Mouse (Mus musculus) neural tube, embryonic 11.5 days (tissue): ENCODE data around the gene Lin28b. TPM values are rescaled to one million over a fixed set of nuclear protein-coding genes. Genes with fewer than 3 reads are reported as not detected.

Experiments
- ATAC-seq: fragments of 200-750 bp; cut with Nextera tagmentation; 2 replicates; pipeline ENCODE4 v1.8.0; 2017; ENCODE audit warnings: moderate number of reproducible peaks, mild to moderate bottlenecking, moderate TSS enrichment, moderate library complexity; ENCODE audit not compliant: insufficient read depth, low FRiP score, low TSS enrichment
- DNase-seq: peaks from one replicate; pipeline ENCODE4 v3.0.0-alpha.2; 2015; ENCODE audit warnings: low spot score
- H3K27ac ChIP-seq: fragments of 300-500 bp; sonication (generic); 2 replicates; pipeline ENCODE4 v1.5.1; 2014; ENCODE audit warnings: low read depth, mild to moderate bottlenecking, low read length
- H3K27me3 ChIP-seq: fragments of 300-500 bp; sonication (generic); 2 replicates; pipeline ENCODE4 v1.6.1; 2014; ENCODE audit warnings: mild to moderate bottlenecking, low read length, mixed read lengths; ENCODE audit not compliant: control insufficient read depth, insufficient read depth
- H3K36me3 ChIP-seq: fragments of 300-500 bp; sonication (generic); 2 replicates; pipeline ENCODE4 v1.6.1; 2014; ENCODE audit warnings: mild to moderate bottlenecking, low read length, moderate library complexity, mixed read lengths; ENCODE audit not compliant: control insufficient read depth, insufficient read depth
- H3K4me1 ChIP-seq: fragments of 300-500 bp; sonication (generic); 2 replicates; pipeline ENCODE4 v1.6.1; 2014; ENCODE audit warnings: low read length, mixed read lengths; ENCODE audit not compliant: control insufficient read depth, insufficient read depth
- H3K4me2 ChIP-seq: fragments of 300-500 bp; sonication (generic); 2 replicates; pipeline ENCODE4 v1.6.1; 2014; ENCODE audit warnings: low read depth, mild to moderate bottlenecking, moderate library complexity
- H3K4me3 ChIP-seq: fragments of 300-500 bp; sonication (generic); 2 replicates; pipeline ENCODE4 v1.5.1; 2014; ENCODE audit warnings: low read depth, low read length
- H3K9ac ChIP-seq: fragments of 300-500 bp; sonication (generic); 2 replicates; pipeline ENCODE4 v1.6.1; 2014; ENCODE audit warnings: mild to moderate bottlenecking, low read length
- H3K9me3 ChIP-seq: fragments of 300-500 bp; sonication (generic); 2 replicates; pipeline ENCODE4 v1.6.1; 2016; ENCODE audit warnings: low read length; ENCODE audit not compliant: control insufficient read depth
- WGBS: fragments of 180-500 bp; shearing (Covaris S2); extraction: QIAGEN DNeasy Blood & Tissue Kit; methylation state at CpG from one replicate; pipeline ENCODE4 v1.1.7; 2014; 5-methylcytosine and 5-hydroxymethylcytosine counted together
- polyA plus RNA-seq: library from polyadenylated mRNA; unstranded; fragments of >200 nt; fragmentation: Nextera tagmentation; extraction: Ambion mirVana; gene quantifications from 2 replicates; pipeline ENCODE4 v1.2.1, GENCODE M21; 2014

Lin28b gene
- polyA plus RNA-seq, 1 experiment from 2014 or later, result 15.5 TPM

DNA sequence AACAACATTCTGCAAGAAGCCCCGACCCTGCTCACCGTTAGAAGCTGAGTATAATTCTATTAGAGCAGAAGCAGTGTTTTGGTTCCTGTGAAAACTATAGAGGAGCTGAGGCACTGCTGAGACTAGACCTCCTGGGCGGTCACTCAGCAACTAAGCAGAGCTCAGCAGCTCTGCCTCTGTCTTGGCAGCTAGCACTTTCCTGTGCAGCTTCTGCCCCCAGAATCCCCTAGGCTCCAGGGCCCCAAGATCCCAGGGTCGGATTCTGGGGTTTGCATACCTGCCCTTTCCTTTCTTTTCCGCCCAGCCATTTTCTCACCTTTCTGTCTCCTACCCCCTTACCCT lies 13.1 kb downstream of the Lin28b start:
- 6% methylated on average over 5 of the region's 5 CpGs for WGBS
- H3K27ac ChIP-seq, result no peak overlapping the region
- no peaks in the 10 kb centered on the region for H3K9me3 ChIP-seq
- ATAC-seq, result no peak
- peak; percentile 20 for DNase-seq
- no peaks in the 10 kb centered on the region for H3K36me3 ChIP-seq
- peak overlapping the region; percentile 21; the same call in 1 of the 2 replicates for H3K4me2 ChIP-seq
- no peak overlapping the region for H3K9ac ChIP-seq
- H3K4me3 ChIP-seq, result no peak overlapping the region
- no peaks in the 10 kb centered on the region for H3K27me3 ChIP-seq
- peaks cover 15% of the 10 kb centered on the region for H3K4me1 ChIP-seq

- ATAC-seq (no peak), DNase-seq (no peak)
- no peaks in the 10 kb centered on the region for H3K9me3 ChIP-seq
- no peak overlapping the region for H3K9ac ChIP-seq
- H3K4me2 ChIP-seq, result peak overlapping the region; percentile 21; the same call in 1 of the 2 replicates
- H3K4me1 ChIP-seq, result peaks cover 15% of the 10 kb centered on the region
- H3K36me3 ChIP-seq, result no peaks in the 10 kb centered on the region
- no peak overlapping the region for H3K4me3 ChIP-seq
- H3K27ac ChIP-seq, result no peak overlapping the region
- 10% methylated on average over 6 of the region's 6 CpGs for WGBS
- no peaks in the 10 kb centered on the region for H3K27me3 ChIP-seq
Measured at GRCm38 (mm10) chr10:45472431-45473142, 13.6 kb downstream of the Lin28b start.

DNA sequence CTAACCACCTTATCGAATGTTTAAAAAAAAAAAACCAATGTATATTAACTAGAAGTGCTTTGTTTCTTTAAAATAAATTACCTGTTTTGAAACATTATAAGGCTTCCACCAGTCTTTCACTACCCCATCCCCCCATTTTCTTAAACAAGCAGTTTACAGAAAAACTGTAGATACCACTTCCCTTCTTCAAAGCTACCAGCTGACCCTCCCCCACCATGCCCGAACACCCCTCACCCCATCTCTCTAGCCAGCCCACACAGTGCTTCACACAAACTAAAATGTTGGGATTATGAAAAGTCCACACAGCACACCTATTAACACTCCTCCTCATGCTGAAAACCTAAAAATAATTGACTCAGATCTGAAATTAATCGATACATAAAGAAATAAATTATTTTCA lies 14.9 kb downstream of the Lin28b start:
- Histone ChIP-seq H3K4me1 (peaks cover 15% of the 10 kb centered on the region), H3K27me3 (no peaks in the 10 kb centered on the region), H3K9ac (no peak overlapping the region), H3K4me3 (no peak overlapping the region), H3K4me2 (peak overlapping the region; percentile 52), H3K9me3 (no peaks in the 10 kb centered on the region), H3K27ac (no peak overlapping the region), H3K36me3 (no peaks in the 10 kb centered on the region)
- DNase-seq (no peak), ATAC-seq (no peak)
- 17% methylated on average over 3 of the region's 3 CpGs for WGBS

DNA sequence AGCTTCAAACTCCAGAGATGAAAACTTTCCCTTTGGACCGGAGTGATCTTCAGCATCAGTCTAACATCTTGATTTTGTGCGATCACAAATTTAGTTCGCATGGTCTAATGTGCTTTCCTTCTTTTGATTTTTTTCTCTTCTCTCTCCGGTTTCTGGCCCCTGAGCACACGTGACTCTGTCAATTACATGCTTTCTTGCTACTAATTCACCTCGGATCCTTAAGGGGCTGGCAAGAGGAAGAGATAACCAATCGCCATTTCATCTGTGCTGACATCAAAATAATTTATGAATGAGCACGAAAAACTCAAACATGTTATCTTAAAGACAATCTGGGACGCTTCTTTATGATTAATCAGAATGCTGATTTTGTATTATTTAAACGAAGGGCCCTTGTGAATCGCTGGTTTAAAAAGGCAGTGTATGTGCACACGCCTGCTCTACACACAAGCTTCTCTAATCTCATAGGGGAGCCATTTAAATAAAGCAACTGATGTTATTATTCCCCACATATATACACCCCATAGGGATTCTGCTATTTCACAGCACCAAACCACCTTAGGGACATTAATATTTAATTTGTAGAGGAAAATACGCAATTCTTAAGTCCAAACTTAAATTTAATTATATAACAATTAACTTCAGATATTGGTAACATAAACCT lies 16.0 kb downstream of the Lin28b start:
- peak overlapping the region; percentile 55 for H3K4me3 ChIP-seq
- H3K27me3 ChIP-seq, result no peaks in the 10 kb centered on the region
- H3K36me3 ChIP-seq, result no peaks in the 10 kb centered on the region
- H3K27ac ChIP-seq, result peak overlapping the region; percentile 63; the same call in 1 of the 2 replicates
- 2% methylated on average over 13 of the region's 13 CpGs for WGBS
- H3K9me3 ChIP-seq, result no peaks in the 10 kb centered on the region
- H3K9ac ChIP-seq, result peak overlapping the region; percentile 46
- peak; percentile 52 for DNase-seq
- H3K4me2 ChIP-seq, result peak overlapping the region; percentile 65
- H3K4me1 ChIP-seq, result peaks cover 15% of the 10 kb centered on the region
- ATAC-seq, result peak; percentile 76

GRCm38 (mm10) chr10:45469027-45469996 lies 16.9 kb downstream of the Lin28b start:
- Histone ChIP-seq H3K27me3 (no peaks in the 10 kb centered on the region), H3K9me3 (no peaks in the 10 kb centered on the region), H3K4me1 (peaks cover 15% of the 10 kb centered on the region), H3K27ac (peak overlapping the region; percentile 63; the same call in 1 of the 2 replicates), H3K36me3 (no peaks in the 10 kb centered on the region), H3K4me2 (peak overlapping the region; percentile 65), H3K9ac (peak overlapping the region; percentile 46), H3K4me3 (peak overlapping the region; percentile 55)
- 1% methylated on average over 21 of the region's 21 CpGs for WGBS
- peak; percentile 61 for ATAC-seq
- DNase-seq, result peak; percentile 54

- DNase-seq (no peak), ATAC-seq (no peak)
- no peaks in the 10 kb centered on the region for H3K27me3 ChIP-seq
- H3K4me2 ChIP-seq, result peak overlapping the region; percentile 65
- no peaks in the 10 kb centered on the region for H3K36me3 ChIP-seq
- peaks cover 15% of the 10 kb centered on the region for H3K4me1 ChIP-seq
- peak overlapping the region; percentile 55 for H3K4me3 ChIP-seq
- 45% methylated on average over 4 of the region's 4 CpGs for WGBS
- H3K9ac ChIP-seq, result no peak overlapping the region
- H3K9me3 ChIP-seq, result no peaks in the 10 kb centered on the region
- no peak overlapping the region for H3K27ac ChIP-seq
Measured at GRCm38 (mm10) chr10:45468180-45468915, 17.8 kb downstream of the Lin28b start.

DNA sequence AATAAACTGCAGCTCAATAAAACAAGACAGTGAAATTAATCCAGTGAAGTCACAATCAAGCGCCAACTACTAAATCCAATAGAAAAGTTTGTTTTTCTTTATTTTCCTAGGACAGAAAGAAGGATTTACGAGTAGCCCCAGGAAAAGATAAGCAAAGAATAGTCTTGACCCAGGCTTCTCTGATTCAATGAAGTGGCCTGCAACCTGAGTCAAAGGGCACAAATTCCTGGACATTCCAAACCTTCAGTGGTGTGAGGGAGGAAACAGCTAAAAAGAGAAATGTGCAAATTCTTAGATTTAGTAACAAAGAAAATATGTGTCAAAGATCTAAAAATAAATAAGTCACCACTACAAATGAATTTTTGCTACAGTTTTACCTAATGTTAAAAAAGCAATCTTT lies 27.6 kb downstream of the Lin28b start:
- Histone ChIP-seq H3K4me1 (no peaks in the 10 kb centered on the region; the same call in 1 of the 2 replicates), H3K9ac (no peak overlapping the region), H3K4me3 (no peak overlapping the region), H3K36me3 (no peaks in the 10 kb centered on the region), H3K27ac (no peak overlapping the region), H3K9me3 (no peaks in the 10 kb centered on the region), H3K27me3 (no peaks in the 10 kb centered on the region), H3K4me2 (no peak overlapping the region)
- ATAC-seq, result no peak
- WGBS, result 25% methylated on average over 2 of the region's 2 CpGs
- no peak for DNase-seq

GRCm38 (mm10) chr10:45458074-45458473 lies 28.1 kb downstream of the Lin28b start:
- no peaks in the 10 kb centered on the region for H3K36me3 ChIP-seq
- 9% methylated on average over 2 of the region's 2 CpGs for WGBS
- no peaks in the 10 kb centered on the region for H3K27me3 ChIP-seq
- no peaks in the 10 kb centered on the region; the same call in 1 of the 2 replicates for H3K4me1 ChIP-seq
- H3K9me3 ChIP-seq, result no peaks in the 10 kb centered on the region
- H3K9ac ChIP-seq, result no peak overlapping the region
- no peak for DNase-seq
- H3K27ac ChIP-seq, result no peak overlapping the region
- H3K4me3 ChIP-seq, result no peak overlapping the region
- no peak overlapping the region for H3K4me2 ChIP-seq
- no peak for ATAC-seq
